Mouse (Mus musculus): ENCODE results near the gene Manf. TPM values are rescaled to one million over a fixed set of nuclear protein-coding genes. Genes with fewer than 3 reads are reported as not detected.
A peak's percentile ranks its signal among the peaks of the same experiment; 100 is the strongest.

The Manf gene
- polyA plus RNA-seq (2015; fragmentation: Nextera tagmentation; extraction: Ambion mirVana): 140 and 150 TPM in 2 replicates

GRCm38 (mm10) chr9:106891829-106892551, at the start of gene Manf:
Gene Manf, minus strand, starts transcription at chr9:106891979.
- ATAC-seq (ENCODE audit: low read depth): peak; percentile 95
- WGBS (ENCODE audit: insufficient replicate concordance): under 1% methylated on average over 59 of the region's 59 CpGs
- H3K4me1 ChIP-seq (ENCODE audit: control insufficient read depth, low read depth, low read length): peaks cover 38% of the 10 kb centered on the region
- peak within 1 kb of the TSS; percentile 95 for H3K4me2 ChIP-seq (ENCODE audit: low read depth, low read length)
- H3K27me3 ChIP-seq (ENCODE audit: control insufficient read depth, insufficient read depth, low read depth, low read length): no peaks in the 10 kb centered on the region
- H3K27ac ChIP-seq (ENCODE audit: low read length): peak within 1 kb of the TSS; percentile 96
- peak within 1 kb of the TSS; percentile 93 for H3K9ac ChIP-seq (ENCODE audit: low read depth, low read length)
- H3K36me3 ChIP-seq (ENCODE audit: control insufficient read depth, insufficient read depth): peaks cover 26% of the 10 kb centered on the region
- H3K4me3 ChIP-seq (ENCODE audit: low read depth, low read length): peak within 1 kb of the TSS; percentile 82
- H3K9me3 ChIP-seq (replicated peaks; ENCODE audit: control insufficient read depth, low read length): no peaks in the 10 kb centered on the region

- H3K4me2 ChIP-seq (ENCODE audit: low read depth, low read length): no peak overlapping the region
- H3K4me1 ChIP-seq (ENCODE audit: control insufficient read depth, low read depth, low read length): no peaks in the 10 kb centered on the region
- H3K36me3 ChIP-seq (ENCODE audit: control insufficient read depth, insufficient read depth): no peaks in the 10 kb centered on the region
- no peak overlapping the region for H3K4me3 ChIP-seq (ENCODE audit: low read depth, low read length)
- H3K9ac ChIP-seq (ENCODE audit: low read depth, low read length): no peak overlapping the region
- H3K27me3 ChIP-seq (ENCODE audit: control insufficient read depth, insufficient read depth, low read depth, low read length): no peaks in the 10 kb centered on the region
- no peaks in the 10 kb centered on the region for H3K9me3 ChIP-seq (replicated peaks; ENCODE audit: control insufficient read depth, low read length)
- ATAC-seq (ENCODE audit: low read depth): no peak
- H3K27ac ChIP-seq (ENCODE audit: low read length): no peak overlapping the region
- 77% methylated on average over 1 of the region's 1 CpGs for WGBS (ENCODE audit: insufficient replicate concordance)
Observed at GRCm38 (mm10) chr9:106934998-106935397, 43.2 kb upstream of the Manf start.

GRCm38 (mm10) chr9:106914878-106915277, 23.1 kb upstream of the Manf start:
- H3K4me1 ChIP-seq (ENCODE audit: control insufficient read depth, low read depth, low read length): no peaks in the 10 kb centered on the region
- no peak overlapping the region for H3K4me3 ChIP-seq (ENCODE audit: low read depth, low read length)
- H3K27ac ChIP-seq (ENCODE audit: low read length): no peak overlapping the region
- ATAC-seq (ENCODE audit: low read depth): no peak
- H3K27me3 ChIP-seq (ENCODE audit: control insufficient read depth, insufficient read depth, low read depth, low read length): no peaks in the 10 kb centered on the region
- WGBS (ENCODE audit: insufficient replicate concordance): 65% methylated on average over 6 of the region's 6 CpGs
- no peak overlapping the region for H3K4me2 ChIP-seq (ENCODE audit: low read depth, low read length)
- no peaks in the 10 kb centered on the region for H3K9me3 ChIP-seq (replicated peaks; ENCODE audit: control insufficient read depth, low read length)
- H3K36me3 ChIP-seq (ENCODE audit: control insufficient read depth, insufficient read depth): no peaks in the 10 kb centered on the region
- no peak overlapping the region for H3K9ac ChIP-seq (ENCODE audit: low read depth, low read length)

GRCm38 (mm10) chr9:106913759-106914158, 22.0 kb upstream of the Manf start:
- H3K27me3 ChIP-seq (ENCODE audit: control insufficient read depth, insufficient read depth, low read depth, low read length): no peaks in the 10 kb centered on the region
- no peak overlapping the region for H3K9ac ChIP-seq (ENCODE audit: low read depth, low read length)
- no peaks in the 10 kb centered on the region for H3K9me3 ChIP-seq (replicated peaks; ENCODE audit: control insufficient read depth, low read length)
- H3K36me3 ChIP-seq (ENCODE audit: control insufficient read depth, insufficient read depth): no peaks in the 10 kb centered on the region
- no peak overlapping the region for H3K4me3 ChIP-seq (ENCODE audit: low read depth, low read length)
- H3K4me1 ChIP-seq (ENCODE audit: control insufficient read depth, low read depth, low read length): no peaks in the 10 kb centered on the region; the same call in 1 of the 2 replicates
- ATAC-seq (ENCODE audit: low read depth): no peak
- H3K4me2 ChIP-seq (ENCODE audit: low read depth, low read length): no peak overlapping the region
- WGBS (ENCODE audit: insufficient replicate concordance): 9% methylated on average over 1 of the region's 1 CpGs
- H3K27ac ChIP-seq (ENCODE audit: low read length): no peak overlapping the region

GRCm38 (mm10) chr9:106911624-106912023, 19.8 kb upstream of the Manf start:
- Histone ChIP-seq H3K4me1 (ENCODE audit: control insufficient read depth, low read depth, low read length) (no peaks in the 10 kb centered on the region; the same call in 1 of the 2 replicates), H3K9me3 (replicated peaks; ENCODE audit: control insufficient read depth, low read length) (no peaks in the 10 kb centered on the region), H3K4me2 (ENCODE audit: low read depth, low read length) (no peak overlapping the region), H3K27me3 (ENCODE audit: control insufficient read depth, insufficient read depth, low read depth, low read length) (no peaks in the 10 kb centered on the region), H3K27ac (ENCODE audit: low read length) (no peak overlapping the region), H3K9ac (ENCODE audit: low read depth, low read length) (no peak overlapping the region), H3K4me3 (ENCODE audit: low read depth, low read length) (no peak overlapping the region), H3K36me3 (ENCODE audit: control insufficient read depth, insufficient read depth) (no peaks in the 10 kb centered on the region)
- WGBS (ENCODE audit: insufficient replicate concordance): 67% methylated on average over 1 of the region's 1 CpGs
- ATAC-seq (ENCODE audit: low read depth): no peak

GRCm38 (mm10) chr9:106908715-106909114, 16.9 kb upstream of the Manf start:
- no peaks in the 10 kb centered on the region for H3K27me3 ChIP-seq (ENCODE audit: control insufficient read depth, insufficient read depth, low read depth, low read length)
- H3K4me2 ChIP-seq (ENCODE audit: low read depth, low read length): no peak overlapping the region
- no peaks in the 10 kb centered on the region; the same call in 1 of the 2 replicates for H3K4me1 ChIP-seq (ENCODE audit: control insufficient read depth, low read depth, low read length)
- 20% methylated on average over 5 of the region's 5 CpGs for WGBS (ENCODE audit: insufficient replicate concordance)
- ATAC-seq (ENCODE audit: low read depth): peak; percentile 77
- no peak overlapping the region for H3K27ac ChIP-seq (ENCODE audit: low read length)
- H3K36me3 ChIP-seq (ENCODE audit: control insufficient read depth, insufficient read depth): no peaks in the 10 kb centered on the region
- no peaks in the 10 kb centered on the region for H3K9me3 ChIP-seq (replicated peaks; ENCODE audit: control insufficient read depth, low read length)
- H3K4me3 ChIP-seq (ENCODE audit: low read depth, low read length): no peak overlapping the region
- no peak overlapping the region for H3K9ac ChIP-seq (ENCODE audit: low read depth, low read length)

- 39% methylated on average over 3 of the region's 3 CpGs for WGBS (ENCODE audit: insufficient replicate concordance)
- no peaks in the 10 kb centered on the region; the same call in 1 of the 2 replicates for H3K4me1 ChIP-seq (ENCODE audit: control insufficient read depth, low read depth, low read length)
Observed at GRCm38 (mm10) chr9:106908174-106908573, 16.4 kb upstream of the Manf start.

GRCm38 (mm10) chr9:106906597-106906996, 14.8 kb upstream of the Manf start:
- Histone ChIP-seq H3K4me2 (ENCODE audit: low read depth, low read length) (no peak overlapping the region), H3K27me3 (ENCODE audit: control insufficient read depth, insufficient read depth, low read depth, low read length) (no peaks in the 10 kb centered on the region), H3K27ac (ENCODE audit: low read length) (no peak overlapping the region), H3K9ac (ENCODE audit: low read depth, low read length) (no peak overlapping the region), H3K4me1 (ENCODE audit: control insufficient read depth, low read depth, low read length) (no peaks in the 10 kb centered on the region; the same call in 1 of the 2 replicates), H3K9me3 (replicated peaks; ENCODE audit: control insufficient read depth, low read length) (no peaks in the 10 kb centered on the region), H3K36me3 (ENCODE audit: control insufficient read depth, insufficient read depth) (no peaks in the 10 kb centered on the region), H3K4me3 (ENCODE audit: low read depth, low read length) (no peak overlapping the region)
- no peak for ATAC-seq (ENCODE audit: low read depth)
- 70% methylated on average over 8 of the region's 8 CpGs for WGBS (ENCODE audit: insufficient replicate concordance)

More at GRCm38 (mm10) chr9:106908174-106908573, 16.4 kb upstream of the Manf start:
- Histone ChIP-seq H3K9me3 (replicated peaks; ENCODE audit: control insufficient read depth, low read length) (no peaks in the 10 kb centered on the region), H3K4me3 (ENCODE audit: low read depth, low read length) (no peak overlapping the region), H3K36me3 (ENCODE audit: control insufficient read depth, insufficient read depth) (no peaks in the 10 kb centered on the region), H3K4me2 (ENCODE audit: low read depth, low read length) (no peak overlapping the region), H3K9ac (ENCODE audit: low read depth, low read length) (no peak overlapping the region), H3K27me3 (ENCODE audit: control insufficient read depth, insufficient read depth, low read depth, low read length) (no peaks in the 10 kb centered on the region), H3K27ac (ENCODE audit: low read length) (no peak overlapping the region)
- no peak for ATAC-seq (ENCODE audit: low read depth)

GRCm38 (mm10) chr9:106903791-106904134, 12.0 kb upstream of the Manf start:
- Histone ChIP-seq H3K27me3 (ENCODE audit: control insufficient read depth, insufficient read depth, low read depth, low read length) (no peaks in the 10 kb centered on the region), H3K4me3 (ENCODE audit: low read depth, low read length) (no peak overlapping the region), H3K27ac (ENCODE audit: low read length) (no peak overlapping the region), H3K9ac (ENCODE audit: low read depth, low read length) (no peak overlapping the region), H3K4me2 (ENCODE audit: low read depth, low read length) (no peak overlapping the region), H3K9me3 (replicated peaks; ENCODE audit: control insufficient read depth, low read length) (no peaks in the 10 kb centered on the region), H3K36me3 (ENCODE audit: control insufficient read depth, insufficient read depth) (no peaks in the 10 kb centered on the region), H3K4me1 (ENCODE audit: control insufficient read depth, low read depth, low read length) (no peaks in the 10 kb centered on the region)
- no peak for ATAC-seq (ENCODE audit: low read depth)
- 3% methylated on average over 1 of the region's 1 CpGs for WGBS (ENCODE audit: insufficient replicate concordance)

Data from liver, embryonic 16.5 days (tissue).